Comparison of ENCODE assay signal across 8 mouse cellular contexts in the genomic region with DNA sequence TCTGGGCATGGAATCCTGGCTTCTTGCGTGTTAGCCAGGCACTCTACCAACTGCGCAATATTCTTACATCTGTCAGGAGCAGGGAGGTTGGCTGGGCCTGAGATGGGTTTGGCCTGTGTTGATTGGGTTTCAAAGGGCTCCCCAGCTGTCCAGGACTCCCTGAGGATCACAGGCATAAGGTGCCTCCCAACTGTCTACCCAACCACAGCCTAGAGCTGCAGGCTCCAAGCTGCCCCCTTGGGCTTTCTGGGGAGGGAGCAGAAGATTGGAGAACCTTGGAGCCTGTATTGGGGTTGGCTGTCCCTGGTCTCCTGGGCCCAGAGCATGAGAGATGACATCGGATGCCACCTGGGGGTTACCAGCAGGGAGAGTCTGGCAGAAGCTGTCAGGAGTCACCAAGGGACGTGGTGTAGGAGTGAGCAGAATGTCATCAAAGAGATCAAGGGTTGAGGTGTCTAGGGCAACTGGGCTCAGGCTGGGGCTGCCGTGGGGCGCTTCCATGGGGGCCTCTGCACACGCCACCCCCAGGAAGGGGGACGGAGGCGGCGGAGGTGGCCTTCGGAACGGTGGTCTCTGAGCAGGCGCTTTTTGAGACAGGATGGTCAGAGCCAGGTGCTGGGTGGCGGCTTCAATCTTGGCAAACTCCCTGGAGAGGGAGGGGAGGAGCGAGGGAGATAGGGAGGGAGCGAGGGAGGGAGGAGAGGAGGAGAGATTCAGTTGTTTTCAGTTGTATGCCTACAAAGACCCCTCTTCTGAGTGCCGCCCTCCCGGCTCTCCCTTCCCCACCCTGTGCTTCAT. TPM values are rescaled to one million over a fixed set of nuclear protein-coding genes. Genes with fewer than 3 reads are reported as not detected.
DNase-seq lines count a peak whose midpoint lies in the region; ATAC-seq and TF ChIP-seq lines count a peak whose summit lies in the region.

No protein-coding gene starts in this region.

- 0 out of 2 replicates have a peak, but pooled peaks cover 3% of the 10 kb centered on the region for H3K27me3 ChIP-seq in kidney, embryonic 14.5 days (ENCODE audit: control insufficient read depth, insufficient read depth, low read length)
- peaks cover 2% of the 10 kb centered on the region for H3K27me3 ChIP-seq in embryonic facial prominence, embryonic 11.5 days (ENCODE audit: control insufficient read depth, insufficient read depth, low read length)
- H3K27me3 ChIP-seq in hindbrain, postnatal 0 days (ENCODE audit: insufficient read depth, low read length), result no peaks in the 10 kb centered on the region
- no peaks in the 10 kb centered on the region for H3K27me3 ChIP-seq in midbrain, postnatal 0 days (ENCODE audit: insufficient read depth, low read length)

- 17% methylated on average over 16 of the region's 18 CpGs for WGBS in kidney, embryonic 14.5 days
- WGBS in embryonic facial prominence, embryonic 11.5 days, result 16% methylated on average over 15 of the region's 18 CpGs
- WGBS in hindbrain, postnatal 0 days, result 20% methylated on average over 18 of the region's 18 CpGs
- 21% methylated on average over 15 of the region's 18 CpGs for WGBS in midbrain, postnatal 0 days

- ATAC-seq in kidney, embryonic 14.5 days (ENCODE audit: low FRiP score, low TSS enrichment), result peak; percentile 41
- peak; percentile 47; the same call in 1 of the 2 replicates for ATAC-seq in embryonic facial prominence, embryonic 11.5 days (replicated peaks; ENCODE audit: insufficient number of reproducible peaks, low FRiP score, low TSS enrichment, low read depth)
- peak; percentile 61 for ATAC-seq in hindbrain, postnatal 0 days
- ATAC-seq in midbrain, postnatal 0 days (ENCODE audit: low FRiP score), result peak; percentile 66
- no peak for ATAC-seq in frontal cortex, adult (ENCODE audit: low TSS enrichment)

- no peak for DNase-seq in kidney, adult 11 months
- no peak for DNase-seq in embryonic facial prominence, embryonic 11.5 days (ENCODE audit: low spot score)
- DNase-seq in hindbrain, postnatal 0 days (ENCODE audit: low spot score), result peak; percentile 46
- peak; percentile 43 for DNase-seq in midbrain, postnatal 0 days (ENCODE audit: low spot score)
- DNase-seq in layer of hippocampus, adult 18-20 months (ENCODE audit: low spot score in 2 of 2), result no peak
- DNase-seq in kidney, adult 8-10 months, result no peak

- H3K27ac ChIP-seq in kidney, embryonic 14.5 days (ENCODE audit: low read depth, low read length), result no peak overlapping the region
- no peak overlapping the region for H3K27ac ChIP-seq in embryonic facial prominence, embryonic 11.5 days (replicated peaks; ENCODE audit: low read depth, low read length)
- H3K27ac ChIP-seq in hindbrain, postnatal 0 days, result peak overlapping the region; percentile 54
- H3K27ac ChIP-seq in midbrain, postnatal 0 days (ENCODE audit: low read depth, low read length), result 0 out of 2 replicates have a peak overlapping the region, but pooled peaks have one; percentile 27

- H3K4me1 ChIP-seq in kidney, embryonic 14.5 days (ENCODE audit: control insufficient read depth, insufficient read depth, low read length), result 0 out of 2 replicates have a peak, but pooled peaks cover 7% of the 10 kb centered on the region
- no peaks in the 10 kb centered on the region for H3K4me1 ChIP-seq in embryonic facial prominence, embryonic 11.5 days (ENCODE audit: control insufficient read depth, insufficient read depth, low read length)
- H3K4me1 ChIP-seq in hindbrain, postnatal 0 days (ENCODE audit: insufficient read depth, low read length), result 0 out of 2 replicates have a peak, but pooled peaks cover 6% of the 10 kb centered on the region
- H3K4me1 ChIP-seq in midbrain, postnatal 0 days (ENCODE audit: insufficient read depth, low read length), result peaks cover 3% of the 10 kb centered on the region; the same call in 1 of the 2 replicates

- peaks cover 3% of the 10 kb centered on the region; the same call in 1 of the 2 replicates for H3K9me3 ChIP-seq in kidney, embryonic 14.5 days (ENCODE audit: control insufficient read depth, low read length)
- H3K9me3 ChIP-seq in embryonic facial prominence, embryonic 11.5 days (replicated peaks; ENCODE audit: control insufficient read depth, low read length), result no peaks in the 10 kb centered on the region
- H3K9me3 ChIP-seq in hindbrain, postnatal 0 days (ENCODE audit: low read length), result no peaks in the 10 kb centered on the region
- no peaks in the 10 kb centered on the region for H3K9me3 ChIP-seq in midbrain, postnatal 0 days (ENCODE audit: low read length)

- H3K36me3 ChIP-seq in kidney, embryonic 14.5 days (ENCODE audit: control insufficient read depth, insufficient read depth, low read length), result no peaks in the 10 kb centered on the region
- H3K36me3 ChIP-seq in embryonic facial prominence, embryonic 11.5 days (replicated peaks; ENCODE audit: control insufficient read depth, insufficient read depth, low read depth, low read length), result no peaks in the 10 kb centered on the region
- no peaks in the 10 kb centered on the region for H3K36me3 ChIP-seq in hindbrain, postnatal 0 days (ENCODE audit: insufficient read depth, low read length)
- H3K36me3 ChIP-seq in midbrain, postnatal 0 days (ENCODE audit: insufficient read depth, low read length), result no peaks in the 10 kb centered on the region

- peak overlapping the region; percentile 32 for H3K4me2 ChIP-seq in kidney, embryonic 14.5 days (replicated peaks; ENCODE audit: low read depth, low read length)
- peak overlapping the region; percentile 36 for H3K4me2 ChIP-seq in embryonic facial prominence, embryonic 11.5 days (ENCODE audit: low read depth, low read length)
- peak overlapping the region; percentile 58 for H3K4me2 ChIP-seq in hindbrain, postnatal 0 days (ENCODE audit: low read depth, low read length)
- H3K4me2 ChIP-seq in midbrain, postnatal 0 days (ENCODE audit: low read depth, low read length, poor library complexity, severe bottlenecking), result peak overlapping the region; percentile 57

- H3K9ac ChIP-seq in kidney, embryonic 14.5 days (ENCODE audit: low read depth, low read length), result peak overlapping the region; percentile 28; the same call in 1 of the 2 replicates
- no peak overlapping the region; the same call in 1 of the 2 replicates for H3K9ac ChIP-seq in embryonic facial prominence, embryonic 11.5 days (replicated peaks; ENCODE audit: low read length)
- peak overlapping the region; percentile 49 for H3K9ac ChIP-seq in hindbrain, postnatal 0 days (replicated peaks; ENCODE audit: low read length)
- peak overlapping the region; percentile 9; the same call in 1 of the 2 replicates for H3K9ac ChIP-seq in midbrain, postnatal 0 days (replicated peaks; ENCODE audit: low read length, poor library complexity, severe bottlenecking)

- TF ChIP-seq CTCF in hindbrain, postnatal 0 days (IDR thresholded peaks at IDR 0.05; ENCODE audit: low read depth), result no peak
- no peak for TF ChIP-seq CTCF in midbrain, postnatal 0 days (IDR thresholded peaks at IDR 0.05)

- peak overlapping the region; percentile 22 for H3K4me3 ChIP-seq in kidney, embryonic 14.5 days (ENCODE audit: low read length)
- H3K4me3 ChIP-seq in embryonic facial prominence, embryonic 11.5 days (ENCODE audit: low read depth, low read length), result peak overlapping the region; percentile 19; the same call in 1 of the 2 replicates
- H3K4me3 ChIP-seq in hindbrain, postnatal 0 days (ENCODE audit: low read length), result peak overlapping the region; percentile 33
- peak overlapping the region; percentile 33 for H3K4me3 ChIP-seq in midbrain, postnatal 0 days (ENCODE audit: low read depth, low read length)

RNA-seq across cellular contexts. Expression of a gene that starts 7.3 kb away (rescaled TPM):
- polyA plus RNA-seq in kidney, embryonic 14.5 days (2014; fragmentation: Nextera tagmentation; extraction: Ambion mirVana), result 0.22 TPM in 1 of 2 replicates, not detected in the other
- polyA plus RNA-seq in embryonic facial prominence, embryonic 11.5 days (2014; fragmentation: Nextera tagmentation; extraction: Ambion mirVana), result 0.27 TPM in 1 of 2 replicates, not detected in the other
- 0.31 and 3.3 TPM in 2 replicates for total RNA-seq in hindbrain, postnatal 0 days (2014; rRNA removed)
- polyA plus RNA-seq in hindbrain, postnatal 0 days (2015; fragmentation: Nextera tagmentation; extraction: Ambion mirVana), result 0.30 and 0.45 TPM in 2 replicates
- total RNA-seq in midbrain, postnatal 0 days (2014; rRNA removed), result 0.57 TPM in 1 of 2 replicates, not detected in the other
- 0.32 and 0.43 TPM in 2 replicates for polyA plus RNA-seq in midbrain, postnatal 0 days (2015; fragmentation: Nextera tagmentation; extraction: Ambion mirVana)
- total RNA-seq in layer of hippocampus, adult 18-20 months (2021), result under 1 TPM in 1 of 2 experiments, not detected in 1; 0.25 TPM

RNA-seq across cellular contexts. Expression of a gene that starts 16.0 kb away (rescaled TPM):
- 4.5 and 5.2 TPM in 2 replicates for polyA plus RNA-seq in kidney, embryonic 14.5 days (2014; fragmentation: Nextera tagmentation; extraction: Ambion mirVana)
- polyA plus RNA-seq in embryonic facial prominence, embryonic 11.5 days (2014; fragmentation: Nextera tagmentation; extraction: Ambion mirVana), result 2.5 and 3.6 TPM in 2 replicates
- 12.5 and 12.7 TPM in 2 replicates for total RNA-seq in hindbrain, postnatal 0 days (2014; rRNA removed)
- polyA plus RNA-seq in hindbrain, postnatal 0 days (2015; fragmentation: Nextera tagmentation; extraction: Ambion mirVana), result 5.2 and 5.7 TPM in 2 replicates
- 10.6 and 12.3 TPM in 2 replicates for total RNA-seq in midbrain, postnatal 0 days (2014; rRNA removed)
- polyA plus RNA-seq in midbrain, postnatal 0 days (2015; fragmentation: Nextera tagmentation; extraction: Ambion mirVana), result 5.1 and 5.6 TPM in 2 replicates
- 10 to 100 TPM; 13.9 to 15.1 TPM for total RNA-seq in layer of hippocampus, adult 18-20 months (2021)

RNA-seq across cellular contexts. Expression of a gene that starts 22.1 kb away (rescaled TPM):
- polyA plus RNA-seq in kidney, embryonic 14.5 days (2014; fragmentation: Nextera tagmentation; extraction: Ambion mirVana), result 0.95 and 1.3 TPM in 2 replicates
- 0.70 and 0.72 TPM in 2 replicates for polyA plus RNA-seq in embryonic facial prominence, embryonic 11.5 days (2014; fragmentation: Nextera tagmentation; extraction: Ambion mirVana)
- 8.3 and 12.2 TPM in 2 replicates for total RNA-seq in hindbrain, postnatal 0 days (2014; rRNA removed)
- 0.43 and 0.76 TPM in 2 replicates for polyA plus RNA-seq in hindbrain, postnatal 0 days (2015; fragmentation: Nextera tagmentation; extraction: Ambion mirVana)
- 5.8 and 7.7 TPM in 2 replicates for total RNA-seq in midbrain, postnatal 0 days (2014; rRNA removed)
- 0.38 and 0.52 TPM in 2 replicates for polyA plus RNA-seq in midbrain, postnatal 0 days (2015; fragmentation: Nextera tagmentation; extraction: Ambion mirVana)
- total RNA-seq in layer of hippocampus, adult 18-20 months (2021), result 10 to 100 TPM; 14.9 to 15.9 TPM

RNA-seq across cellular contexts. Expression of a gene that starts 22.8 kb away (rescaled TPM):
- 3.1 and 3.6 TPM in 2 replicates for polyA plus RNA-seq in kidney, embryonic 14.5 days (2014; fragmentation: Nextera tagmentation; extraction: Ambion mirVana)
- polyA plus RNA-seq in embryonic facial prominence, embryonic 11.5 days (2014; fragmentation: Nextera tagmentation; extraction: Ambion mirVana), result 2.7 and 2.8 TPM in 2 replicates
- total RNA-seq in hindbrain, postnatal 0 days (2014; rRNA removed), result 24.2 and 32.3 TPM in 2 replicates
- 27.5 and 29.4 TPM in 2 replicates for polyA plus RNA-seq in hindbrain, postnatal 0 days (2015; fragmentation: Nextera tagmentation; extraction: Ambion mirVana)
- total RNA-seq in midbrain, postnatal 0 days (2014; rRNA removed), result 44.8 and 49.7 TPM in 2 replicates
- 33.2 and 35.9 TPM in 2 replicates for polyA plus RNA-seq in midbrain, postnatal 0 days (2015; fragmentation: Nextera tagmentation; extraction: Ambion mirVana)
- 100 to 1,000 TPM; 114 to 119 TPM for total RNA-seq in layer of hippocampus, adult 18-20 months (2021)

RNA-seq across cellular contexts. Expression of a gene that starts 26.5 kb away (rescaled TPM):
- polyA plus RNA-seq in kidney, embryonic 14.5 days (2014; fragmentation: Nextera tagmentation; extraction: Ambion mirVana), result 1.1 and 2.5 TPM in 2 replicates
- 0.97 and 1.2 TPM in 2 replicates for polyA plus RNA-seq in embryonic facial prominence, embryonic 11.5 days (2014; fragmentation: Nextera tagmentation; extraction: Ambion mirVana)
- total RNA-seq in hindbrain, postnatal 0 days (2014; rRNA removed), result 2.5 and 2.8 TPM in 2 replicates
- polyA plus RNA-seq in hindbrain, postnatal 0 days (2015; fragmentation: Nextera tagmentation; extraction: Ambion mirVana), result 0.77 and 1.0 TPM in 2 replicates
- 1.9 and 3.4 TPM in 2 replicates for total RNA-seq in midbrain, postnatal 0 days (2014; rRNA removed)
- 1.2 and 1.6 TPM in 2 replicates for polyA plus RNA-seq in midbrain, postnatal 0 days (2015; fragmentation: Nextera tagmentation; extraction: Ambion mirVana)
- 1 to 10 TPM; 1.8 to 2.6 TPM for total RNA-seq in layer of hippocampus, adult 18-20 months (2021)

Comparison
In these comparisons a context has a peak if more than half of its experiments do, and no peak if none do; other contexts are left out.
1. H3K27ac ChIP-seq: peak in hindbrain, postnatal 0 days (single experiment) and midbrain, postnatal 0 days (single experiment); none in kidney, embryonic 14.5 days (single experiment) and embryonic facial prominence, embryonic 11.5 days (single experiment).
2. DNase-seq: peak in hindbrain, postnatal 0 days (single experiment) and midbrain, postnatal 0 days (single experiment); none in kidney, adult 11 months (single experiment), embryonic facial prominence, embryonic 11.5 days (single experiment), layer of hippocampus, adult 18-20 months (0 of 2) and kidney, adult 8-10 months (0 of 2).
3. Peak in every context shown above with its lines, with median percentiles within 50 percentile points of each other: H3K4me2 ChIP-seq and H3K4me3 ChIP-seq.